Mouse (Mus musculus): ENCODE measurements around the gene Gm47959. TPM values are rescaled to one million over a fixed set of nuclear protein-coding genes. Genes with fewer than 3 reads are reported as not detected.
A peak's percentile ranks its signal among the peaks of the same experiment; 100 is the strongest.

The Gm47959 gene
- polyA plus RNA-seq, 1 experiment: not detected

GRCm38 (mm10) chr1:83015329-83015879, 15.1 kb downstream of the Gm47959 start:
- TF ChIP-seq POLR2A (IDR thresholded peaks at IDR 0.05; ENCODE audit: insufficient read depth, low read depth, low read length): no peak
- no peak for TF ChIP-seq CTCF (IDR thresholded peaks at IDR 0.05; ENCODE audit: insufficient read depth, low read depth, low read length)
- WGBS: 88% methylated on average over 10 of the region's 10 CpGs
- Histone ChIP-seq H3K27ac (ENCODE audit: insufficient read depth, low read depth, low read length) (no peak overlapping the region), H3K4me3 (ENCODE audit: insufficient read depth, low read depth, low read length) (no peak overlapping the region), H3K4me1 (ENCODE audit: control insufficient read depth, insufficient read depth, low read length) (no peaks in the 10 kb centered on the region)

DNA sequence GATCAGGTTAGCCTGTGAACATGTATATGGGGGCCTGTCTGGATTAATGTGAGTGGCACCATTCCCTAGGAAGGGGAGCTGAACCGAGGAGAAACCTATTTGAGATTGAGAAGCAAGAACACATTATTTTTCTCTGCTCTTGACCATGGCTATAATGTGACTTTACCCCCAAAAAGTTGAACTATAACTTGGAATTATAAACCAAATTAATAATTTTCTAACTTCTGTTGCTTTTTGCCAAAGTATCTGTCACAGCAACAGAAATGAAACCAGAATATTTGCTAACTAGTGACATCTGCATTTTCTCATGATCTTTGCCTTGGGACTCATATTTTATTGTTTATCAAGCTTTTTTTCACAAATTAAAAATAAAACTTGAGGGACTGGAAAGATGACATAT, 16.2 kb downstream of the Gm47959 start:
- TF ChIP-seq CTCF (IDR thresholded peaks at IDR 0.05; ENCODE audit: insufficient read depth, low read depth, low read length) (no peak), POLR2A (IDR thresholded peaks at IDR 0.05; ENCODE audit: insufficient read depth, low read depth, low read length) (no peak)
- 75% methylated on average over 1 of the region's 1 CpGs for WGBS
- Histone ChIP-seq H3K4me1 (ENCODE audit: control insufficient read depth, insufficient read depth, low read length) (no peaks in the 10 kb centered on the region), H3K27ac (ENCODE audit: insufficient read depth, low read depth, low read length) (no peak overlapping the region), H3K4me3 (ENCODE audit: insufficient read depth, low read depth, low read length) (no peak overlapping the region)

DNA sequence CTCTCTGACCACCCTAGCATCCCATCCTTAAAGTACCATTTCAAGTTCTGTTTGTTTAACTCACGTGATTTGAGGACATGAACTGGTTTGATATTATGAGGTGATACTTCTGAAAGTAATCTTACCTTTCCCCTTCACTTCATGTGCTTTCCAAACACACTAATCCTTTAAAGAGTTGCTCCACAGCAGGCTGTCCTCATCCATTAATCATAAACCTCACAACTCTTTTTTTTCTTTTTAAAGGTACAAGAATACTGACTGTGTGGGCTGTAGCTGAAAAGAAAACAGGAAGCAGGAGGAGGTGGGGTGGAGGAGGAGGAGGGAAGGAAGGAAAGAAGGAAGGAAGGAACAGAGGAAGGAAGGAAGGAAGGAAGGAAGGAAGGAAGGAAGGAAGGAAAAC, 31.6 kb downstream of the Gm47959 start:
- no peak for TF ChIP-seq POLR2A (IDR thresholded peaks at IDR 0.05; ENCODE audit: insufficient read depth, low read depth, low read length)
- no peak for TF ChIP-seq CTCF (IDR thresholded peaks at IDR 0.05; ENCODE audit: insufficient read depth, low read depth, low read length)
- H3K27ac ChIP-seq (ENCODE audit: insufficient read depth, low read depth, low read length): no peak overlapping the region
- H3K4me3 ChIP-seq (ENCODE audit: insufficient read depth, low read depth, low read length): no peak overlapping the region
- WGBS: 46% methylated on average over 1 of the region's 1 CpGs
- H3K4me1 ChIP-seq (ENCODE audit: control insufficient read depth, insufficient read depth, low read length): no peaks in the 10 kb centered on the region

GRCm38 (mm10) chr1:83032508-83032907, 32.2 kb downstream of the Gm47959 start:
- 89% methylated on average over 6 of the region's 6 CpGs for WGBS
- no peak overlapping the region for H3K4me3 ChIP-seq (ENCODE audit: insufficient read depth, low read depth, low read length)
- H3K4me1 ChIP-seq (ENCODE audit: control insufficient read depth, insufficient read depth, low read length): no peaks in the 10 kb centered on the region
- no peak overlapping the region for H3K27ac ChIP-seq (ENCODE audit: insufficient read depth, low read depth, low read length)
- no peak for TF ChIP-seq POLR2A (IDR thresholded peaks at IDR 0.05; ENCODE audit: insufficient read depth, low read depth, low read length)

GRCm38 (mm10) chr1:83034509-83034908, 34.2 kb downstream of the Gm47959 start:
- TF ChIP-seq POLR2A (IDR thresholded peaks at IDR 0.05; ENCODE audit: insufficient read depth, low read depth, low read length): no peak
- 71% methylated on average over 5 of the region's 5 CpGs for WGBS
- H3K4me1 ChIP-seq (ENCODE audit: control insufficient read depth, insufficient read depth, low read length): no peaks in the 10 kb centered on the region; the same call in 1 of the 2 replicates
- no peak overlapping the region for H3K27ac ChIP-seq (ENCODE audit: insufficient read depth, low read depth, low read length)
- H3K4me3 ChIP-seq (ENCODE audit: insufficient read depth, low read depth, low read length): no peak overlapping the region

GRCm38 (mm10) chr1:83036892-83037667, 36.7 kb downstream of the Gm47959 start:
- Histone ChIP-seq H3K27ac (ENCODE audit: insufficient read depth, low read depth, low read length) (no peak overlapping the region), H3K4me3 (ENCODE audit: insufficient read depth, low read depth, low read length) (no peak overlapping the region), H3K4me1 (ENCODE audit: control insufficient read depth, insufficient read depth, low read length) (no peaks in the 10 kb centered on the region; the same call in 1 of the 2 replicates)
- WGBS: 74% methylated on average over 11 of the region's 11 CpGs
- TF ChIP-seq CTCF (IDR thresholded peaks at IDR 0.05; ENCODE audit: insufficient read depth, low read depth, low read length) (no peak), POLR2A (IDR thresholded peaks at IDR 0.05; ENCODE audit: insufficient read depth, low read depth, low read length) (no peak)

DNA sequence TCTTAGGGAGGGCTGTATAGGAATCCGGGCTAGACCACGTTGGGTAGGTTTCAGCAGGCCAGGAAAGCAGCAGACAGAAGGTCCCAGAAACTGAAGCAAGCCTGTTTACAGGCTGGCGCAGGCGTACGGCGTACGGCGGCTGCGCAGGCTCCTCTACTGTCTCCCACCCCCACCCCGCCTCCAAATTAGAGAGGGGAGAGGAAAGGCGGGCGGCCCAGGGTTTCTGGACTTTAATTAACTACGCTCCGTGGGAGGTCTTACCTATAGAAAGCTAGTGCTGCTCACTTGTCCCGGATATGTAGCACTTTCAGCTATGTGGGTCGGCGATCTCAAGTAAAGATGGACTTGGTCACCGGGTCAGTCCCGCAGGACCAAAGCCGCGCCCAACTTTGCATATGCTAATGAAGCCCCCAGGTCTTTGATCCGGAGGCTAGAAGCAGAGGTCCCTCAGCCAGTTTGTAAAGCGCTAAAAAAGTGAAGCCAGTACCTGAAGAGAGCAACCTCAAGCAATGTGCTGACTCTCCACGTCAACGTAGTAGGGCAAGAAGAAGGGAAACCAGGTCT, 37.8 kb downstream of the Gm47959 start, which contains the start of gene Slc19a3:
Slc19a3 (minus strand) TSS at position 340 of the 564 bp plus-strand sequence.
- H3K4me1 ChIP-seq (ENCODE audit: control insufficient read depth, insufficient read depth, low read length): no peaks in the 10 kb centered on the region; the same call in 1 of the 2 replicates
- no peak for TF ChIP-seq CTCF (IDR thresholded peaks at IDR 0.05; ENCODE audit: insufficient read depth, low read depth, low read length)
- no peak for TF ChIP-seq POLR2A (IDR thresholded peaks at IDR 0.05; ENCODE audit: insufficient read depth, low read depth, low read length)
- peak within 1 kb of the TSS; percentile 56; the same call in 1 of the 2 replicates for H3K27ac ChIP-seq (ENCODE audit: insufficient read depth, low read depth, low read length)
- 1% methylated on average over 25 of the region's 25 CpGs for WGBS
- H3K4me3 ChIP-seq (ENCODE audit: insufficient read depth, low read depth, low read length): peak within 1 kb of the TSS; percentile 56

DNA sequence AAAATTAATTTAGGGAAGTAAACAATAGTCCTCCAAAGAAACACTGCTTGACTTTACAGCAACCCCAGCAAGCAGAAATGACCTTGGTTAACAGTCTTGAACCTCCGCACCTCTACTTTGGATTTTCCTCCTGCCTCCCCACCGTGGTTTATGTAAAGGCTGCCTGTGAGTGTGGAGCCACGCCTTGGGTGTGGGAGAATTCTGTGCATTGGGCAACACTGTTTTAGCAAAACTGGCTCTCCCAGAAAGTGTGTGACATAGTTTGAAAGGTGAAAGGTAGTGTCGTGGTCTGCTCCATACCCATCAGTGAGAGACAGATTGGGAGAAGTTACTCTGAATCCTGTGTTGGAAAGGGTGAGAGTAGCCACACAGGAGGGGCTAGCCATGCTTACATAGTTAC, 38.7 kb downstream of the Gm47959 start:
- TF ChIP-seq POLR2A (IDR thresholded peaks at IDR 0.05; ENCODE audit: insufficient read depth, low read depth, low read length) (no peak), CTCF (IDR thresholded peaks at IDR 0.05; ENCODE audit: insufficient read depth, low read depth, low read length) (no peak)
- H3K4me3 ChIP-seq (ENCODE audit: insufficient read depth, low read depth, low read length): no peak overlapping the region
- no peak overlapping the region for H3K27ac ChIP-seq (ENCODE audit: insufficient read depth, low read depth, low read length)
- 89% methylated on average over 4 of the region's 4 CpGs for WGBS
- H3K4me1 ChIP-seq (ENCODE audit: control insufficient read depth, insufficient read depth, low read length): no peaks in the 10 kb centered on the region; the same call in 1 of the 2 replicates

DNA sequence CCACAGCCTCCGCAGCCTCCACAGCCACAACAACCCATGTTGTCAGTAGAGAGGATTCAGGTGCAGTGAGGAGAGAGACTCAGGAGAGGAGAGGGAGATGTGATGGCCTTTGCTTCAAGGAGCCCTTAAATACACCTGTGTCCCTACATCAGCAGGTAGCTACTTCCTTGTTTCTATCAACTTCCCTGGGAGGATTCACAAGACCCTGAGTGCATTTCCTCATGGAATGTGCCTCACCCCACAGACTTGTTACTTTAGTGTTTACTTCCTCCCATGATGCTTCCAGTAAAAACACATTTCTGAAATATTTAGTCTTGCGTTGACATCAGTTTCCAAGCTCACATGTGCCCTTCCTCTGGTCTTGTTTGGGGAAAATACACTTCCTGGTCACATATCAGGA, 42.0 kb downstream of the Gm47959 start, which contains the start of gene Krtap28-10:
Krtap28-10 (minus strand) TSS at position 101 of the 400 bp plus-strand sequence.
- no peak within 1 kb of the TSS for H3K4me3 ChIP-seq (ENCODE audit: insufficient read depth, low read depth, low read length)
- H3K4me1 ChIP-seq (ENCODE audit: control insufficient read depth, insufficient read depth, low read length): no peaks in the 10 kb centered on the region; the same call in 1 of the 2 replicates
- TF ChIP-seq POLR2A (IDR thresholded peaks at IDR 0.05; ENCODE audit: insufficient read depth, low read depth, low read length) (no peak), CTCF (IDR thresholded peaks at IDR 0.05; ENCODE audit: insufficient read depth, low read depth, low read length) (no peak)
- 80% methylated on average over 1 of the region's 2 CpGs for WGBS
- H3K27ac ChIP-seq (ENCODE audit: insufficient read depth, low read depth, low read length): no peak within 1 kb of the TSS

All from olfactory bulb, adult 2 months (tissue).